Mouse (Mus musculus) embryo, embryonic 10 days (tissue): ENCODE results near the gene Xpo4.
"Not testable (repeated sequence)": the region's sequence is repeated elsewhere in the genome, so short reads cannot be mapped to it uniquely, and the experiment has no call there.

Experiments used
- DNase-seq: peaks from one replicate; pipeline ENCODE4 v3.0.0-alpha.2; 2015; ENCODE audit warnings: low spot score

Gene Xpo4

DNA sequence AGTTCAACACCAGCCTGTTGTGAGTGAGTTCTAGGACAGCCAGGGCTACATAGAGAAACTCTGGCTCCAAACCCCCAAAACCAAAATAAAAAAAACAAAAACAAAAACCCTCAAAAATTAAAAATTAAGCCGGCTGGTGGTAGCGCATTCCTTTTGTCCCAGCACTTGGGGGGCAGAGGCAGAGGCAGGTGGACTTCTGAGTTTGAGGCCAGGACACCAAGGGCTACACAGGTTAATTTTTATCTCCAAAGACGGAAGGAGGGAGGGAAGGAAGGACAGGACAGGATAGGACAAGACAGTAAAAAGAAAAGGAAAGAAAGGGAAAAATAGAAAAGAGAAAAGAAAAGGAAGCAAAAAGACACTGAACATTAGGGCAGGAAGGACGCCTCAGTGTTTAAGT, 17.5 kb upstream of the Xpo4 start:
- no peak for DNase-seq

DNA sequence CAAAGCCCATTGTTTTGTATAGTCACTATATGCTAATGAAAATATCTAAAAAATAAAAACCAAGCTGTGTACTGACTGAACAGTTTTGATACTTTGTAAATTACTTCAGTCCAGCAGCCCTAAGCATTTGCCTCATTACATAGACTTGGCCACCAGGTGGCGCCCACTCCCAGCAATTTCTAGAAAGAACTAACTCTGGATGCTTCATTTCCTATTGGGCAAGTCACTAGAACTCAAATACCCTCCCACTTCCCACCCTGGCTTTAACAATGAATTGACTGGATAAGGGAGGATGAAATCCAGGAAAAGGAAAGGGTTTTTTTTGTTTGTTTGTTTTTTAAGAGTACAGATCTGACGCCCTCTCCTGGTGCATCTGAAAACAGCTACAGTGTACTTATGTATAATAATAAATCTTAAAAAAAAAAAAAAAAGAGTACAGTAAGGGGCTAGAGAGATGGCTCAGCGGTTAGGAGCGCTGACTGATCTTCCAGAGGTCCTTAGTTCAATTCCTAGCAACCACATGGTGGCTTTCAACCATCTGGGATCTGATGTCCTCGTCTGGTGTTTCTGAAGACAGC, 14.8 kb upstream of the Xpo4 start:
- peak; percentile 88 for DNase-seq

DNA sequence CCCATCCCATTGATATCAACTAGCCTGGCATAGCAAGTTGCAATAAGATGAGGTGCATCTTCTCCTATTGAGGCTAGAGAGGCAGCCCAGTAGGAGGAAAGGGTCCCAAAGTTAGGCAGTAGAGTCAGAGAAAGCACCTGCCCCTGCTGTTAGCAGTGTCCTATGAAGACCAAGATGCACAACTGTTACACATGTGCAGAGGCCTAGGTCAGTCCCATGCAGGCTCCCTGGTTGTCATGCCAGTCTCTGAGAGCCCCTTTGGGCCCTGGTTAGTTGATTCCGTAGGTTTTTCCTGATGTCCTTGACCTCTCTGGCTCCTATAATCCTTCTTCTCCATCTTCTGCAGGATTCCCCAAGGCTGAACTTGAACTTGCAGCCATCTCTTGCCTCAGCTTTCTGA, 14.3 kb upstream of the Xpo4 start:
- no peak for DNase-seq

DNA sequence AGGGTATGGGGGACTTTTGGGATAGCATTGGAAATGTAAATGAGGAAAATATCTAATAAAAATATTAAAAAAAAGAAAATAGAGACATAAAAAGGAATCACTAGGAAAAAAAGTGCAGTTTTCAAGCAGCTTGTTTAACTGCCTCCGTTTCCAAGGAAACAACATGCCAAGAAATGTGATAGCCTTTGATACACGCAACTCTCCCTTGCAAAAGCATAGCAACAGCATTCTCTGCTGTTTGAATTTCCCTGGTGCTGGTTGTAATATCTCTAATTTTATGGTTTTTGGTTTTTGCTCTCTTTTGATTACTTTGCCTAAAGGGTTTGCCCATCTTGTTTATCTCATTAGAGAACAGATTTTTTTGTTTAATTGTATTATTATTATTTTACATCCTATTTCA, 10.3 kb upstream of the Xpo4 start:
- no peak for DNase-seq

DNA sequence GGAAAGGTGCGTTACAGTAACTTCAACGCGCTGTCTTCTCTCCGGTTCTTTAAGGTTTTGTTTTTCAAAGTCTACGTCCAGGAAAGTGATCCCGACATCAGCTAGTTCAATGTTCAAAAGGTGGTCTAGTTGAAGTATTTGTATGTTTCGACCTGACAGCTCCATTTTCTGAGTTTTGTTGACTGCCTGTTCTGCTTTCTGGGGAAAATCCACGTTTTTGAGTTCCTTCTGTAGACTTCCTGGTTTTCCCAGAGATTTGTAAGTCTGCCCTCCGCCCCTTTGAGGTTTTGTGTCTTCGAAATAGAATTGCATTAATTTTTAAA, 359 bp upstream of the Xpo4 start:
- DNase-seq = no peak

DNA sequence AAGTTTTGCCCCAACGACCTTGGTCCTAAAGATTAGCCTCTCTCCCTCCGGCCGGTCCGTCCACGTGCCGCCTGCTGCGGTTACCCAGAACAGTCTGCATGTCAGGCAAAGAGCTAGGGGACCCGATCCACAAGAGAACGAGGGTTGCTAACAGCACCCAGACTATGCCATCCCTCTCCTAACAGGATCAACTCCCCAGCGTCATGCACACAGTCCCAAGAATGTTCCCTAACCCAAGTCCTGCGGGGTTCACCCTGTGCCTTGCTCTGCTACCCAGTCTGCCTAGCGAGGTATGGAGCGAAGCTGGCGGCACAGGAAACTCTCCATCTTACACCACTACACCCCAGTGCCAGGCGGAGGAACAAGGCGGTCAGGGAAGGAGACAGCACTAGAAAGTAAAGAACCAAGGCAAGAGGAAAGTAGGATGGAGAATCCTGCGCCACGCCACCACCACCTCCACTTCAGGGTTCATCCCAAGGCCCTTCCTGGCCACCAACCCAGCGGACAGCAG, 864 bp downstream of the Xpo4 start:
- peak; percentile 71 for DNase-seq

DNA sequence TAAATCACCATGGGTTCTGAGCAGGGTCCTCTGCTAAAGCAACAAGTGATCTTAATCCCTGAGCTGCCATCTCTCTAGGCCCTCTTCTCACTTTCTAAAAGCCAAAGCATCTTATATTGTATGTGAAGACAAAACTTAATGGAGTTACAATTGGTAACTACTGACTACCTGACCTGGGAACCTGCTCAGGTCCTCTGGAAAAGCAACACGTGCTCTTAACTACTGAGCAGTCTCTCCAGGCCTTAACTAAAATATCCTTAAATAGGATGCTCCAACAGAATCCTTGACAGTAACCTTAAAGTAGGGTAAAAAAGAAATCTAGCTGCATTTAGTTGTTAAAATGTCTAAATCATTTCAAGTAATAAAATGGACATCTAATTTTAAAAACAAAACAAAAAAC, 1.6 kb downstream of the Xpo4 start:
- no peak for DNase-seq

DNA sequence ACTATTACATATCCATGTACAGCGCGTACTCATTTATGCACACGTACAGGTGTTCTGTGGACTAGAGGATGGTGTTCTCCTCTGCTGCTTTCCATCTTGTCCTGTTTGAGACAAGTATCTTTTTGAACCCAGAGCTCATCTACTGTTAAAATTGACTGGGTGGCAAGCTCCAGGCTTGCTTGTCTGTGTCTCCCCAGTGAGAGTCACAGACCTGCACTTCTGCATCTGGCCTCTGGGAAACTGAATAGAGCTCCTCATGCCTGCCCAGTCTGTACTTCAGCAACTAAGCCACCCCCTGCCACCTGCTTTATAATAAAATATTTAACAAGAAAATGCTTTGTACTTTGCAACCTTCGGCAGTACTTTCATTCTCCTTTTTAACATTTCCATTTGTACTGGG, 6.9 kb downstream of the Xpo4 start:
- no peak for DNase-seq

DNA sequence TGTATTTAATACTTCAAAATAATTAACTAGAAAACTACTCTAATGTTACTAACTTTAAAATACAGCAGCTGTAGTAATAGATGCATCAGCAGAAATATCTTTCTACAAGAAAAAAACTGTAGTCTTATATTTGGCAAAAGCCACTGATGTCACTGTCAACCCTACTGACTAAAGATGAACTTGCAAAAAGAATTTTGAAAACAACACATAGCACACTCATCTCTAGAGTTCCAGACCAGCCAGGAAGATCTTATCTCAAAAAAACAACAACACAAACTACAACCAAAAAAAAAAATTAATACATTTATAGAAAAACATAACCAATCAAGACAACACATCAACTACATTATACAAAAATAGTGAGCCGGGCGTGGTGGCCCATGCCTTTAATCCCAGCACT, 7.7 kb downstream of the Xpo4 start:
- DNase-seq = no peak

DNA sequence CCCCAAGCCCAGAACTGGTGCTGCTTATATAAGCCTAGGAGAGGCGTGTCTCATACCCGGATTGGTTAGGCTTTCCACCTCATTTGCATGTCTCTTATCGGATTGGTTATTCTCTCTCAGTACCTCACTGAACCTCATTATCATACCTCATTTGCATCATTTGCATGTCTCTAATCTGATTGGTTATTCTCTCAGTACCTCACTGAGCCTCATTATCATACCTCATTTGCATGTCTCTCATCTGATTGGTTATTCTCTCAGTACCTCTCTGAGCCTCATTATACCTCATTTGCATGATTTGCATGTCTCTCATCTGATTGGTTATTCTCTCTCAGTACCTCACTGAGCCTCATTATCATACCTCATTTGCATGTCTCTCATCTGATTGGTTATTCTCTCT, 8.7 kb downstream of the Xpo4 start:
- DNase-seq = not testable (repeated sequence)

DNA sequence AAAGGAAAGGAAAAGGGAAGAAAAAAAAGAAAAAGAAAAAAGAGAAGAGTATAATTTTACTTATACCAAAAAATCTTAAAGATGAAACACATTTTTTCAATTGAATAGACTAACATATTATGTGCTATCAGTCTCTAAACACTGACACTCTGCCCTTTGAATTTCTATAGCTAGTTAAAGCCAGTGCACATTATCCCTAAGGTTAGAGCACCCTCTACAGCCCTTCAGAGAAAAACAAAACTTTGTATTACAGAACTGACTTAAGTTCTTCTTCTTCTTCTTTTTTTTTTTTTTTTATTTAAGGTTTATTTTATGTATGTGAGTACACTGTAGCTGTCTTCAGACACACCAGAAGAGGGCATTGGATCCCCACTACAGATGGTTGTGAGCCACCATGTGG, 15.7 kb downstream of the Xpo4 start:
- no peak for DNase-seq

DNA sequence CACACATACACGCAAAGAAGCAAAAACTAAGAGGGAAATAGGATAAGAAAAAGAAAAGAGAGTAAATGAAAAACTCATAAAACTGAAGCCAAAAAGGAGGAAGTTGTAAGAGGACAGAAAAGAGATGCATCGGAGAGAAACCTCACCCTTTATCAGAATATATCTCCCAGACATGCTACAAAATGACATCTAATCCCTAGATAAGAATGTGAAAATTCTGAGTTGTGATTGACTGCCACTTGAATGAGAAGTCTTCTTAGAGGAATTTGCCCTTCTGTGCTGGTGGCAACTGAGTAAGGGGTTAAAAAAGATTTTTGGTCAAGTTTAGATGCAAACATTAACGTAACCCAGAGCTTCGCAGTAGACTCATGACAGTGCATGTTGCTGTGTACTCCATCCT, 19.1 kb downstream of the Xpo4 start:
- DNase-seq = no peak

DNA sequence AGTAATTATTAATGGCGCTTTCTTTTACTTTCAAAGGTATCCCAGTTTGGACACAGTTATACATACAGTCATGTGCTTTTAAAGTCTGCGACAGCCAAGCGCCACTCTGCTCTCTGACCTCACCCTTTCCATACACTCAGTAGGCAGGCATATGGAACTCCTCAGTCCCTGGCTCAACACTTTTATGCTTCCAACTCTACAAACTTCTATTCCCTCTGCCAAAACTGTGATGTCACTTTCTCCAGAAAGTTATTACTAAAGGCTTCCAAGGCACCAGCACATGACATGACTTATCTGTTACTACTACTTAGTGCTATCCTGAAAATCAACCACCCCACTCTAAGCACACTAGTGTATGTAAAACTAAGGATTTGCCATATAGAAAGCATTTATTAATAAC, 26.1 kb downstream of the Xpo4 start:
- no peak for DNase-seq

DNA sequence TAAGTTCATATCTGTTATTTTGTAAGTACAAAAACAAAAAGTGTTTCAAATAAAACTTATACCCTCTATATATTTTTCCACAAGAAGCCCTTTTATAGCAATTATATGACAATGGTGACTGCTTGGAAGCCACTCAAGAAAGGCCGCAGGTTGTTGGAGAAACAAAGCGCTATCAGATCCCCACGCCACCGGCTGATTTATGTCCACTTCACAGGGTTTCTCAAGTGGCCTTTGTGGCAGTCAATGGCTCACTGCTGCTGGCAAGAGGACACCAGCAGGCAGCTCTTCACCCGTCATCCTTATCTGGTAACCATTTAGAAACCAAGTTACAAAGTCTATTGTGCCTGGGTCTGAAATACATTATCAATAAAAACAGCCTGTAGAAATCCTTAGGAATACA, 31.1 kb downstream of the Xpo4 start:
- DNase-seq = peak; percentile 46

DNA sequence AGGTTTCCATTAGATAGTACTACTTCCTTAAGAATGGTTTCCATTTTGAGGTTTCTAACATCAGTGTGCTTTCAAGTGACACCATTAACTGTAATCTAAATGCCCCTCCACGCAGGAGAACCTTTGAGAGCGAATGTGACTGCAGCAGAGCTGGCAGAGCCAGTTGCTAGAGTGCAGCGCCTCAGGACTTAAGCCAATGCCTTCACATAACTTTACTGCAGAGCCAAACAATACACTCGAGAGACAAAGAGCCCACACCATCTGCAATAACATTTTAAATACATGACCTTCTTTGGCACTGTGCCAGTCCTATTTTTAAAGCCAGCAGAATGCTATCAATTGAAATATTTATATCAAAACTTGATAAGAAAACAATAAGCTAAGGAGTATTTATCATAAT, 35.6 kb downstream of the Xpo4 start:
- DNase-seq = no peak

DNA sequence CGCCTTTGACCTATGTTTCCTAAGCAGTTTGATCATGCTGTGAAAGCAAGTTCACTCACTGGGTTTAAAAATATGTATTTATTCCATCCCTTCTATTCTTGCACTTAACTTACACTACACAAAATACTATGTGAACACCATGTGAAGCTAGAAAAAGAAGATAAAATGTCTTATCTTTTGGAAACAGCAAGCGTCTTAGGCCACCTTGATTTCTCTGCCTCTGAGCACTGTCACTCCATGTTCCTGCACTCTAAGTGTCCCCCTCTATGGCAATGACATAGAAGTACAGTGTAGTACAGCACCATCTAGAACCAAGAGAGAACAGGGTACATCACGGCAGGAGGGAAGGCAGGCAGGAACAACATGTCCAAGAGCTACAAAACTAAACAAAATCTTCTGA, 42.3 kb downstream of the Xpo4 start:
- DNase-seq = no peak

DNA sequence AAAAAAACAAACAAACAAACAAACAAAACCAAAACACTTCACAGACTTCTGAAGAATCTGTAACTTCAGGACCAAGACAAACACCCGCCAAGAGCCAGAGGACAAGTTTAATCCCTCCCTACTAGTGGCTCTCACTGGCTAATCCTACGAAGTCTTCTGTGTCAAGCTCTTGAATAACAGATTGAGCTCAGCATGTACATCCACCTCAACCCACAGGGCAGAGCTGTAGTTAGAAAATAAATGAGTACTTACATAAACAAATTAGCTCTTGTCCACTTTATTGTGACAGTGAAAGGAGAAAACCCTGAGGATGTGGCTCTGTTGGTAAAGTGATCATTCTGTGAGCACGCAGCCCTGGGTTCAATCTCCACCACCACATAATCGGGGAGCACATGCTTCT, 43.5 kb downstream of the Xpo4 start:
- DNase-seq = no peak

DNA sequence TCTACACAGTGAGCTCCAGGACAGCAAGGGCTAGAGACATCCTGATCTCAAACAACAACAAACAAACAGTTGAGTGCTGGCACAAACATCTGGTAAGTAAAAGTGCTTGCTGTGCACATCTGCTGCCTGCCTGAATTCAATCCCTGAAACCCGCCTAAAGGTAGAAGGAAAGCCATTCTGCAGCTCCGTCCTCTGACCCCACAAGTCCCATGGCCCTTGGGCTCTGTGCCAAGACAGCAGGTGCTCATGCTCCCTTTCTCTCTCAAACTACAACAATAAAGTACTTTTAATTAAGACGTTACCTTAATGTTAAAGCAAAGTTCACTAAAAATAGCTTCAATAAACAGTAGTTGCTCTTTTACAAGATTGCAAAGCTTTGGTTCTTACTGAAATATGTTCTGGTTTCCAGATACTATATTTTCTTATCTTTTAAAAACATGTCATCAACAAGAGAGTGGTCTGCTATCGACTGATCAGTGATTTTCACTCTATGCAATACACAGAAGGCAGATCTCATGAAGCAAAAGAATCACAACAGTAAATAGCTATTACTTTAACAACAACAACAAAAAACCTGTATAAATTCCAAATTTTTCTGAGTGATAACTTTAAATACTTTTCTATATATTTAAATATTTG, 44.5 kb downstream of the Xpo4 start:
- DNase-seq = no peak

DNA sequence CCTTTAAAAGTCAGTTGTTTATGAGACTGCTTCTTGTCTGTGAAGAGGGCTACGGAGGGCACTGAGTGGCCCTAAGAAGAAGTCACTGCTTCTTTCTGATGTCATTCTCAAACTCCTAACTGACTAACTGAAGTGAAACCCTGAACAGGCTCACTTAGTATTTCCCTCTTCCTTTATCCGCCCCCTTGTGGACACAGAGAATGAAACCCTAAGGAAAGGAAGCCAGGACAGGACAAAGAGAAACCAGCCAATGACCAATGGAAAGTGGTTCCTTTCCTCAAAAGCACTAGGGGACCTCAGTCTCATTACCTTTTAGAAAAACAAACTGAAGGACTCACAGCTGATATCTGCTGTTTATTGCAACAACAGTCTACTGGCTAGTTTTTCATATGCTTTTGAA, 45.7 kb downstream of the Xpo4 start:
- DNase-seq = peak; percentile 76

DNA sequence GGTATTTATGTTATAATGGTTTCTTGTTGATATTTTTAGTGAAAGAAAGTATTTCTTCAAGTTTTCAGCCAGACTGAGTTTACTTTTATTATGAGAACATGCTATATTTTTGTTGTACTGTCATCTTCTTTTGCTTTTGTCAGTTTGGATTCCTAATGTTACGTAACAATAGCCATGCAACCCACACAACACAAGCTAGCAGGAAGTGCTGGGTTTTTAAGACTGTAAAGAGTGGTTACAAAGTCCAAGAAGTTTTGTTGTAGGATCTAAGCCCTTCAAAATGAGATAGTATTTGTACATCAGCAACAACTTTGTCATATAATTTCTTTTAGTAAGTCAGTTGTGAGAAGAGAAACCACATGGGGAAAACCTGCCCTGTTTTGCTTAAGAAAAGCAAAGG, 47.6 kb downstream of the Xpo4 start:
- no peak for DNase-seq

DNA sequence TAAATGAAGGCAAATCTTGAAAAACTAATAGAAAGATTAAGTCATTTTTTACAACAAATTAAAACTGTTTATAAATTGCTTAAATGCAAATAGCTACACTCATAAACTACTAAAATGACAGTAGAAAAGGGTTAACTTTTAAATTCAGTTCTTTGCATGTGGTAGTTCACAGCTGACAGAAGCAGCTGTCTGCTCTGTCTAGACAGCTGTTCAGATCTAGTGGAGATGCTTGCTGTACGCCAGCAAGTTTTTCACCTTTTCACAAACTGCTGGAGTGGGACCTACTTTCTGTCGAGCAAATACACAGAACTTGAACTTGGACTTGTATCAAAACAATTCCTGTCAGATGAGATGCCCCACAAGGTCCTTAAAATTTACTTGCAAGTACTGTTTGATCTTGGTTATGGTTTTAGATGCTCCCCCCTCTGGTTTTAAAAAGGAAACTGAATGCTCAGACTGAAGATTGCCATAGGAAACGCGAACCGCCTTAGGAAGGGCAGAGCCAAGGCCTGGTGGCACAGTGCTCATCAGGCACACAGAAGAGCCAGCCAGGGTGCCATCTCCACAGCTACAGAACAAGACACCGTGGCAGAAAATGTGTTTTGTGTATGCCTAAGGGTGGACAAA, 48.8 kb downstream of the Xpo4 start:
- no peak for DNase-seq

DNA sequence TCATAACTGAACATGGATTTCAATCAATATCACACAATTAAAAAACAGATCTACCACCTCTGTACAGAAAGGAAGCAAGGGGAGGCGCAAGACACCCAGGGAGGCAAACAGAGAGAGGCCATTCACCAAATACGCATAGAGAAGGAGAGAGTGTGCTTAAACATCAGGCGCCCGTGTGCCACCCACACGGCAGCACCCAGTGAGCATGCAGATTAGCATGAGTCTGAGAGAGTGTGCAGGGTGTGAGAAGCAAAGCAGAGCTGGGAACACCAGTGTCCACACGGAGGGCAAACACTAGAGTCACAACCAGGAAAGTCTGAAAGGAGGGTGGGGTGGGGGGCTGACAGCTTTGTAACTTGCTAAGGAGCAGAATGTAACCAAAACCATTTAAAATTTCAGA, 49.4 kb downstream of the Xpo4 start:
- no peak for DNase-seq

DNA sequence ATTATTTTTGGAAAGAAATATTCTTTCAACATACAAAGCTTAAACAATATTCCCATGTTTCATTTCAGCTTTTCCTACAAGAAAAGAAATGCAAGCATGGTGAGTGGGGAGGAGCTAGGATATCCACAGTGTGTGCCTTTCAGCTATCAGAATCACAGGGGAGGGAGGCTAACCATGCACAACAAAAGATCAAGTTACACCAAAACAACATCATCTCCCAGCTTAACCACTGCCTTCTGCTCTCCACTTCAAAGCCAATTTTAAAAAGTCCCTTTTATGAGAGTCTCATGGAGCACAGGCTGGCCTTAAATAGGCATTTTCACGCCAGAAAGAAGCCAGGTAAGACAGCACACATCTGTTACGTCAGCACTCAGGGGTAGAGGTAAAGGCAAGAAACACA, 54.2 kb downstream of the Xpo4 start:
- DNase-seq = peak; percentile 23

DNA sequence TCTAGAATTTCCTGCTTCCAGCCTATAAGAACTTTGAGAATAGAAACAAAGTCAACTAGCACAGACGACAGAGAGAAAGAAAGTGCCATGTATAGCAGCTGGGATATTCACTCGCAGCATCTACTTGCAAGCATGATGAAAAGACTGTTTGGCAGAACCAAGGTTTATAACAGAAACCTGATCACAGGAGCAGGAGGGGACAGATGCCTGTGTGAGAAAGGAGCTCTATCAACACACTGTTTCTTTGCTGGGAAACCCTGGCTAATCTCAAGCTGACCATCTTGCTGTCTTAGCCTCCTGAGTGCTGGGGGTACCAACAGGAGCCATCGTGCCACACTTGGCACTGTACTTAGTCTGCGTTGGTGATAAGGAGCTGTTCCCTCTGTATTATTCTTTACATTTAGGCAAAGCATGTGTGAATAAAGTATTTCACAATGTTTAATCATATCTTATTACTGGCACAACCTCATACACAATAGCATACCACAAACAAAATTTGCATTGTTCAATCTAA, 55.4 kb downstream of the Xpo4 start:
- DNase-seq = no peak
